Mouse (Mus musculus) CH12.LX (cell line): Measurements from ENCODE around the gene Babam2.

ENCODE experiments used
- CHD2 ChIP-seq: IDR thresholded peaks from 2 replicates; pipeline ENCODE4 v1.6.1; 2011; ENCODE audit warnings: low read length, improper control_type of control experiment
- CTCF ChIP-seq, 2 experiments: IDR thresholded peaks in 1 of 2; conservative IDR thresholded peaks in 1 of 2; 2 replicates each; pipeline ENCODE4 v1.5.1; 2011 to 2012; ENCODE audit warnings: low read depth in 2 of 2, low read length in 2 of 2, improper control_type of control experiment in 1 of 2, inconsistent platforms in 1 of 2, mild to moderate bottlenecking in 1 of 2, moderate library complexity in 1 of 2
- EP300 ChIP-seq: IDR thresholded peaks from 2 replicates; pipeline ENCODE4 v1.6.1; 2011; ENCODE audit warnings: low read length, improper control_type of control experiment
- GABPA ChIP-seq: IDR thresholded peaks from 2 replicates; pipeline ENCODE4 v1.6.1; 2012; ENCODE audit warnings: low read depth, low read length, improper control_type of control experiment, inconsistent platforms; ENCODE audit not compliant: insufficient replicate concordance
- MAX ChIP-seq: IDR thresholded peaks from 2 replicates; pipeline ENCODE4 v1.6.1; 2011; ENCODE audit warnings: low read length, improper control_type of control experiment
- MEF2A ChIP-seq: IDR thresholded peaks from 2 replicates; pipeline ENCODE4 v1.6.1; 2014; ENCODE audit warnings: low read depth, mild to moderate bottlenecking, inconsistent platforms, low read length, improper control_type of control experiment, borderline replicate concordance
- MYC ChIP-seq: IDR thresholded peaks from 2 replicates; pipeline ENCODE4 v1.6.1; 2011; ENCODE audit warnings: low read depth, mild to moderate bottlenecking, improper control_type of control experiment, low read length
- POLR2A ChIP-seq: IDR thresholded peaks from 2 replicates; pipeline ENCODE4 v1.6.1; 2011; ENCODE audit warnings: low read depth, mild to moderate bottlenecking, improper control_type of control experiment, low read length
- TCF12 ChIP-seq: IDR thresholded peaks from 2 replicates; pipeline ENCODE4 v1.6.1; 2014; ENCODE audit warnings: low read depth, mild to moderate bottlenecking, inconsistent platforms, low read length, improper control_type of control experiment
- ZMIZ1 ChIP-seq: IDR thresholded peaks from 2 replicates; pipeline ENCODE4 v1.6.1; 2012; ENCODE audit warnings: low read depth, mild to moderate bottlenecking, inconsistent platforms, low read length, improper control_type of control experiment
- ZNF384 ChIP-seq: IDR thresholded peaks from 2 replicates; pipeline ENCODE4 v1.6.1; 2012; ENCODE audit warnings: low read depth, low read length, improper control_type of control experiment, inconsistent platforms

DNA sequence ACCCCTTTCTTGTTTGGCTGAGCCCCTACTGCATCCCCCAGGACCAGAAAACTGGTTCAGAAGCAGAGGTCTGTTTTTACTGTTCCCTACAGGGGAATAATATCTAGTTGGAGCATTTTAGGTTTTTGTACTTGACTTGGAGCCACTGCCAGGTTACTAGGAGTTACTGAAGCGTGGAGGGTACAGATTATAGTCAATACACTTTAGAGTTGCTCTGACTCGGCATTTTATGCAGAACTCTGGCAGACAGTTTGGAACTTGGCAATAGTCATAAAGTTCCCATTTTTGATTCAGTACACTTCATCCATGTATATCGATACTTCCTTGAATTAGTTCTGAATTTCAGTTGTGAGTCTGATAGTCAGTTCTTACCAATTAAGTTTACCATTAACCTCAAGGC lies 202.4 kb downstream of the Babam2 start:
- no peak for TF ChIP-seq CTCF (conservative IDR thresholded peaks at IDR 0.05 in 1 of 2, IDR thresholded peaks at IDR 0.05 in 1 of 2; ENCODE audit: low read depth in 2 of 2, low read length in 2 of 2)
- TF ChIP-seq ZMIZ1: no peak
- no peak for TF ChIP-seq POLR2A
- no peak for TF ChIP-seq EP300
- TF ChIP-seq MYC: no peak
- no peak for TF ChIP-seq MAX
- no peak for TF ChIP-seq GABPA
- TF ChIP-seq MEF2A: no peak
- no peak for TF ChIP-seq TCF12
- no peak for TF ChIP-seq CHD2
- TF ChIP-seq ZNF384: no peak
